Mouse (Mus musculus) spleen, adult 2 months (tissue): ENCODE results near the gene Adamts13.

Experiments
- CTCF ChIP-seq: fragments of 200-500 bp; IDR thresholded peaks from 2 replicates; pipeline ENCODE4 v1.5.1; 2011; ENCODE audit warnings: mild to moderate bottlenecking, inconsistent platforms; ENCODE audit not compliant: insufficient read depth, insufficient read length, insufficient replicate concordance; ENCODE audit errors: extremely low read depth
- POLR2A ChIP-seq: fragments of 200-500 bp; IDR thresholded peaks from 2 replicates; pipeline ENCODE4 v1.6.1; 2011; ENCODE audit warnings: low read depth, low read length, inconsistent platforms

DNA sequence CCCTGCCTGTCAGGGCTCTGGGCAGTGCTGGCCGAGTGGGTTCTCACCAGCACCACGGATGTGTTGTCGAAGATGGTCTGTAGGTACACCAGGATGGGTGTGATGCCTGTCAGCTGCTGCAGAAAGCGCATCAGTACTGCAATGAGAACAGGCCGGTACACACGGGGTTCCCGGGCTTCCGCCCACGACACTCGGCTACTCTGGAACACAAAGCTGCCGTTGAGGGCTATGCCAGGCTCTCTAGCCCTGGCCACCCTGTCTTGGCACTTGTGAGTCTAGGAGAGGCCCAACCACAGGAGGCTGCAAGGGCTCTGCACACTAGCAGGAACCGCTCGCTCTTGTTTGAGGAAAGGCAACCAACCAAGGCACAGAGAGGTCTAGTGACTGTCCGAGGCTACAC, 50.9 kb downstream of the Adamts13 start:
- no peak for TF ChIP-seq POLR2A
- TF ChIP-seq CTCF: no peak
